Mouse (Mus musculus) bone marrow macrophage, adult 2 months (primary cell): Measurements from ENCODE around the gene Zfp747. TPM values are rescaled to one million over a fixed set of nuclear protein-coding genes. Genes with fewer than 3 reads are reported as not detected.
"Not testable (repeated sequence)": the region's sequence is repeated elsewhere in the genome, so short reads cannot be mapped to it uniquely, and the experiment has no call there.

Experiments used
- H3K27ac ChIP-seq: 2 replicates; pipeline ENCODE4 v1.5.1; 2012; ENCODE audit warnings: low read depth, low read length; ENCODE audit not compliant: insufficient read depth
- H3K4me1 ChIP-seq: 2 replicates; pipeline ENCODE4 v1.6.1; 2012; ENCODE audit warnings: low read length; ENCODE audit not compliant: control insufficient read depth, insufficient read depth
- H3K4me3 ChIP-seq: 2 replicates; pipeline ENCODE4 v1.5.1; 2012; ENCODE audit warnings: mild to moderate bottlenecking, low read length, moderate library complexity; ENCODE audit not compliant: insufficient read depth
- CTCF ChIP-seq: IDR thresholded peaks from 2 replicates; pipeline ENCODE4 v1.5.1; 2012; ENCODE audit warnings: low read depth, mild to moderate bottlenecking, low read length, moderate library complexity
- POLR2A ChIP-seq: IDR thresholded peaks from 2 replicates; pipeline ENCODE4 v1.6.1; 2012; ENCODE audit warnings: mild to moderate bottlenecking, low read depth, low read length, borderline replicate concordance
- polyA plus RNA-seq: library from polyadenylated mRNA; stranded (reverse); fragments of >200 nt; gene quantifications from 2 replicates; pipeline ENCODE4 v1.2.4, GENCODE M21; 2012; ENCODE audit not compliant: missing spikeins, insufficient read depth, insufficient read length

Gene Zfp747
- polyA plus RNA-seq = 6.3 and 6.8 TPM in 2 replicates

DNA sequence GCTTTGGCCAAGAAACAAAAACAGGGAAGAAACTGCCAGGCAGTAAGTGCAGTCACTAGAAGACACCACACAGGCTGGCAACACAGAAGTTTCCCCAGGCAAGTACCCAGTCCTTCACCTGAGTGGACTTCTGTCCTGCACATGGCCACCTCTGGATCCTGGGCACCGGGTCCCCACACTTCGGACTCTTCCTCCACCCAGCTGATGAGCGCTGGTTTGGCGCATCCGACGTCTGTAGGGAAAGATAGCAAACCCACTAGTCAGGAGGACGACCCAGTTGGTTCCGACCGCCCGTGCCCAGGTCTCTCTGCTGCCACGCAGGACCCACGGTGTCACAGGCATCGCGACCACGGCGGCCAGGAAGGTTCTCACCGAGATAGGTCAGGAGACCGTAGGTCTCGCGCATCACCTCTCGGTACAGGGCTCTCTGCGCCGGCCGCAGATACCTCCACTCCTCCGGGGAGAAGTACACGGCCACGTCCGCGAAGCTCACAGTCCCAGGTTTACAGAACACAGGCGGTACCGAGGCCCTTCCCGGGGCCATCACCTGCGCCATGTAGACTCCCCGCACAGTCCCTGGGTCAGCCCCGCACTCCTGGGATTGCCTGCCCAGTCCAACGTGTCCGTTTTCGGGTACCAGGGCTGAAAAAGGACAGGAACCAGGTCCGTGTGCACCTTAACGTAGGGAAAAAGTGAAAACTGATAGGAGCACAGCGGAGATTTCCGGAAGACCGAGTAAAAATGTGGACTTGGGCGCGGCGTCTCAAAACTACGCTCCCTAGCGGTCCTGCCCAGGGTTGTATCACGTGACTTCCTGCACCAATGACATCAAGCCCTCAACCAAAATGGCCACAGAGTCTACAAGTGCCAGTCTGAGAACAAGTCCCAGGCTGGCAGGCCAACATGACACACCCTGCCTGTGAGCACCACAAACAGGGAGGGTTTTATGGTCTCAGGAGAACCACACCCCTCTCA lies at the start of gene Zfp747:
Gene Zfp747 (minus strand): TSS at position 780 of the 975 bp plus-strand sequence.
- not testable (repeated sequence) for H3K4me1 ChIP-seq
- Histone ChIP-seq H3K27ac (peak within 1 kb of the TSS; percentile 67), H3K4me3 (peak within 1 kb of the TSS; percentile 86)

DNA sequence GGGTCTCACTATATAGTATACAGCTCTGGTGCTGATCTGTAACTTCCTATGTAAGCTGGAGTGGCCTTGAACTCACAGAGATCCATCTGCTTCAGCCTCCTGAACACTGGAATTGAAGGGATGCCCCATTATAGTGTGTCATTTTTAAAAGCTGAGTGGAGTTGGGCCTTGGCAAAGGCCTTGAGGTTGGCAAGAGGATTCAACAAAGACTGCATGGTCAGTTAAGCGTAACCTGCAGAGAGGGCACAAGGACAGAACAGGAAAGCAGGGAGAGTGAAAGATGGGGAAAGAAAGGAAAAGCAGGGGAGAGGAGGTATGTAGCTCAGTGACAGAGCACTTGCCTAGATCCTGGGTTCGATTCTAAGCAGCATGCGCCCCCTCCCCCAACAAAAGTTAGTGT lies 49.4 kb upstream of the Zfp747 start:
- no peak overlapping the region for H3K27ac ChIP-seq
- no peak overlapping the region for H3K4me3 ChIP-seq
- H3K4me1 ChIP-seq = 0 out of 2 replicates have a peak, but pooled peaks cover 4% of the 10 kb centered on the region
- TF ChIP-seq POLR2A (no peak), CTCF (no peak)

DNA sequence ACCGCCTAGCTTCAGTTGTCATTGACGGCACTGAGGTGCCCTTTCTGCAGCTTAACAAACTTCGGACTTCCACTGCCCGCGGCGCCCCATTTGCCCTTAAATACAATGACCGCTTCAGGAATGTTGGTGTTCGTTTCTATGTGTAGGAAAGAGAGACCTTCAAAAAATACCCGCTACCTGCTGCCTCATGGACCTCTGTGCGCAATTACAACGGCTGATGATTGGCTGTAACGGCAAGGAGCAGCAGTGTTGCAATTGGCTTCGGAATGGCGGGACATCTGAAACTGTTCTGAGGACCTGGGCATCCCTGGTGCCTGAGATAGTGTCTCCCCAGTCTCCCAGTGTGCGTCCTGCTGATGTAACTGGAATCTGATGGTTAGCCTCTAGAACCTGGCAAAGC lies 46.4 kb upstream of the Zfp747 start:
- H3K27ac ChIP-seq = no peak overlapping the region
- peak overlapping the region; percentile 82 for H3K4me3 ChIP-seq
- 0 out of 2 replicates have a peak, but pooled peaks cover 4% of the 10 kb centered on the region for H3K4me1 ChIP-seq
- no peak for TF ChIP-seq CTCF
- TF ChIP-seq POLR2A = no peak

DNA sequence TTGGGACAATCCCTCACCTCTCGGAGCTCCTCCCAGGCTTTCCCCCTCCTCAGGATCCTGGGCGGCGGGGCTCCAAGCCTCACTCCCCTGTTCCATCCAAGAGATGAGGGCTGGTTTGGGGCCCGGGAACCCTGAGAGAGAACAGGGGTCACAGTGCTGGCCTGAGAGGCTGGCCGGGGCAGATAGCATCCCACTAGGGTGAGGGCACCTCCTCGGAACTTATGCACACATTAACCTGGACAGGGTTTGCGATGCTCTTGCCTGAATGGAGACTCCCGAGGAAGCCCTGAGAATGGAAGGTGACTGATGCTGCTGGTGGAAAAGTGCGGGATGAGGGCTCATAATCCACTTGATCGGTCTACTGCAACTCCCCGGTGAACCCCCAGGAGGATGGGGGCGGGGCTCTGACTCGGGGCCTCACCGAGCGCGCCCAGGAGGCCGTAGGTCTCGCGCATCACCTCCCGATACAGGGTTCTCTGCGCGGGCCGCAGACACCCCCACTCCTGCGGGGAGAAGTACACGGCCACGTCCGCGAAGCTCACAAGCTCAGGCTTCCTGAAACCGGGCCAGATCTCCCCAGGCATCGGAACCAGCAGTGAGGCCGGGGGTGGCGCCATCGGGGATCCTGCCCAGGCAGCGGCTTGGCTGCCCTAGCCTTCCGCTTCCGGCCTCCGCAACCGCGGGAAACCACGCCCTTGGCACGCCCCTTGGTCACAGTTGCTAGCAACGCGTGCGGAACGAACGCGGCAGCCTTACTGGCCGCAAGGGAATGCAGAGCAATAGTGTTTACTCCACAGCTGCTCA lies 45.7 kb upstream of the Zfp747 start, which contains the start of gene Zfp688:
Gene Zfp688 (minus strand): TSS at position 681 of the 804 bp plus-strand sequence.
- H3K27ac ChIP-seq = peak within 1 kb of the TSS; percentile 38
- TF ChIP-seq POLR2A (no peak), CTCF (no peak)
- H3K4me3 ChIP-seq = peak within 1 kb of the TSS; percentile 82
- H3K4me1 ChIP-seq = 0 out of 2 replicates have a peak, but pooled peaks cover 4% of the 10 kb centered on the region

DNA sequence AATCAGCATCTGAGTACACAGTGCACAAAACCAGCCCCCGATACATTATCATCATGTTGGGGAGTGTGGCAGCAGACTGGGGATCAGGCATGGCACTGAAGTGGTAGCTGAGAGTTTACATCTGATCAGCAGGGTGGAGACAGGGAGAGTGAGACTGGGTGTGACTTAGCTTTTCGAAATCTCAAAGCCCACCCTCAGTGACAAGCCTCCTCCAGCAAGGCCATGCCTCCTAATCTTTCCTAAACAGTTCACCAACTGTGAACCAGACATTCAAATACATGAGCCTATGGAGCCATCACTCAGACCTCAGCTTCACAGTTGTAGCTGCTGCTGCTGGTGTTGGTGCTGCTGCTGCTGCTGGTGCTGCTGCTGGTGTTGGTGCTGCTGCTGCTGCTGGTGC lies 35.6 kb upstream of the Zfp747 start:
- Histone ChIP-seq H3K4me1 (0 out of 2 replicates have a peak, but pooled peaks cover 2% of the 10 kb centered on the region), H3K4me3 (no peak overlapping the region), H3K27ac (no peak overlapping the region)
- no peak for TF ChIP-seq POLR2A
- TF ChIP-seq CTCF = no peak

DNA sequence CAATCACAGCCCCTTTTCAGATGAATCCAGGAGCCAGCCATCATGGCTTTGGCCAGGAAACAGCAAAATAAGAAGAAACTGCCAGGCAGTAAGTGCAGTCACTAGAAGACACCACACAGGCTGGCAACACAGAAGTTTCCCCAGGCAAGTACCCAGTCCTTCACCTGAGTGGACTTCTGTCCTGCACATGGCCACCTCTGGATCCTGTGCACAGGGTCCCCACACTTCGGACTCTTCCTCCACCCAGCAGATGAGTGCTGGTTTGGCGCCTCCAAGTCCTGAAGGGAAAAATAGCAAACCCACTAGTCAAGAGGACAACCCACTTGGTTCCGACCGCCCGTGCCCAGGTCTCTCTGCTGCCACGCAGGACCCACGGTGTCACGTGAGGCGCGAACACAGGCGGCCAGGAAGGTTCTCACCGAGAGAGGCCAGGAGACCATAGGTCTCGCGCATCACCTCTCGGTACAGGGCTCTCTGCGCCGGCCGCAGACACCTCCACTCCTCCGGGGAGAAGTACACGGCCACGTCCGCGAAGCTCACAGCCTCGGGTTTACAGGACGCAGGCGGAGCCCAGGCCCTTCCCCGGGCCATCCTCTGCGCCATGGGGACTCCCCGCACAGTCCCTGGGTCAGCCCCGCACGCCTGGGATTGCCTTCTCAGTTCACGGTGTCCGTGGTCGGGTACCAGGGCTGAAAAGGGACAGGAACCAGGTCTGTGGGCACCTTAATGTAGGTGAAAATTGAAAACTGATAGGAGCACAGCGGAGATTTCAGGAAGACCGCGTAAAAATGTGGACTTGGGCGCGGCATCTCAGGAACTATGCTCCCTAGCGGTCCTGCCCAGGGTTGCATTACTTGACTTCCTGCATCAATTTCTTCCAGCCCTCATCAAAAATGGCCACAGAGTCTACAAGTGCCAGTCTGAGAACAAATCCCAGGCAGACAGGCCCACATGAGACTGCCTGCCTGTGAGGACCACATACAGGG lies 30.4 kb upstream of the Zfp747 start, which contains the start of gene Zfp764:
Gene Zfp764 (minus strand): TSS at position 821 of the 986 bp plus-strand sequence.
- TF ChIP-seq CTCF = peak; percentile 59
- Histone ChIP-seq H3K4me3 (peak within 1 kb of the TSS; percentile 74), H3K27ac (peak within 1 kb of the TSS; percentile 47; the same call in 1 of the 2 replicates)
- H3K4me1 ChIP-seq = not testable (repeated sequence)

DNA sequence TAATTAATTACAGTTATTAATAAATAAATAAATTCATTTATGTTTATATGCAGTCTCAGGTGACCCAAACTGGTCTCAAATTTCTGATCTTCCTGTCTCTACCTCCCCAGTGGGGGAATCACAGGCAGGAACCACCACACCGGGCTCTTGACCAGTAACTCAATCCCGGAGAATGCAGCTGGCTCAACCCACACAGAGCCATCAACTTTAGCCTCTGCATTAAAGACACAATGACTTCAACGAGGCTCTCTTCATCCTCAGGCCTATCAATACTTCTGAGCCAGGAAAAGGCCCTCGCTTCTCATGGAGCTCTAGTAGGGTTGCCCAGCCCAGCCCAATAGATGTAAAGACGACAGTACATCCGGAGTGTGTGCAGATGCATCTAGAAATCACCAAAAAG lies 28.3 kb upstream of the Zfp747 start:
- not testable (repeated sequence) for H3K4me3 ChIP-seq, H3K27ac ChIP-seq, H3K4me1 ChIP-seq

DNA sequence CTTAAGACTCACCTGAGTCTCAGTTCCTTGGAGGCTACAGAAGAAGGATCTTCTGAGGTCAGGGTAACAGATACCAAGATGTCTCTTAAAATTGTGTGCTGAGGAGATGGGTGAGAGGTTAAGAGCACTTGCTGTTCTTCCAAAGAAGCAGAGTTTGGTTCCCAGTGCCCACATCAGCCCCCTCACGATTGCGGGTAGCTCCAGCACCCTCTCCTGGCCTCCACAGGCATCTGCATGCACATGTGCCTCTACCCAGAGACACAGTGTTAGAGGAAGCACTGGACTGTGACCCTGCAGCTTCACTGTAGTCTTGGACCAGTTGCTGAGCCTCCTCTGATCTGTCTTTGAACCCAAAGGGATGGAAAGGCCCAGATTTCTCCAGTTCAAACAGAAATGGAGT lies 27.1 kb upstream of the Zfp747 start:
- TF ChIP-seq POLR2A = no peak
- no peak for TF ChIP-seq CTCF
- no peak overlapping the region for H3K4me3 ChIP-seq
- H3K27ac ChIP-seq = no peak overlapping the region
- H3K4me1 ChIP-seq = 0 out of 2 replicates have a peak, but pooled peaks cover 3% of the 10 kb centered on the region

DNA sequence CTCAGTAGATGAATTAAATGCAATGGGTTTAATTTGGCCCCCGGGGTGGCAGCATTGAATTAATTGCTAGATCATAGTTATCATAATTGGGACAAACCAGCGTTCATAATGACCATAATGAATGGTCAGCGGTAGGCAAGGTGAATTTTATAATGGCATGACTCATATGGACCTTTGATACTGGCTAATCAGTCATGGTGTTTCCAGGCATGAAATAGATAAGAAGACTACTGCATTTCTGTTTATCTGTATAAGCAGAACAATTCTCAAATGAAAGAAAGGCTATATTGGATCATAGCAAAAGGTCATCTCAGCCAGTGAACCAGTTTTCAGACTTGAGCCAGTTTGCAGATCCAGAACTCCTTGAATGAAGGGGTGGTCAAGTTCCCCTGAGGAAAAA lies 24.5 kb upstream of the Zfp747 start:
- no peak overlapping the region for H3K27ac ChIP-seq
- TF ChIP-seq CTCF (no peak), POLR2A (no peak)
- H3K4me3 ChIP-seq = no peak overlapping the region
- no peaks in the 10 kb centered on the region for H3K4me1 ChIP-seq
